Mouse (Mus musculus) spleen, embryonic (tissue): ENCODE data around the gene Gm12666.
"Not testable (repeated sequence)": the region's sequence is repeated elsewhere in the genome, so short reads cannot be mapped to it uniquely, and the experiment has no call there.

ENCODE experiments used
- CTCF ChIA-PET: fragments of 350-600 bp; sonication (Branson Sonifier 250); formaldehyde crosslinking; loops from one replicate; lab custom pipeline; 2022; lab: Charles Lee

The Gm12666 gene

DNA sequence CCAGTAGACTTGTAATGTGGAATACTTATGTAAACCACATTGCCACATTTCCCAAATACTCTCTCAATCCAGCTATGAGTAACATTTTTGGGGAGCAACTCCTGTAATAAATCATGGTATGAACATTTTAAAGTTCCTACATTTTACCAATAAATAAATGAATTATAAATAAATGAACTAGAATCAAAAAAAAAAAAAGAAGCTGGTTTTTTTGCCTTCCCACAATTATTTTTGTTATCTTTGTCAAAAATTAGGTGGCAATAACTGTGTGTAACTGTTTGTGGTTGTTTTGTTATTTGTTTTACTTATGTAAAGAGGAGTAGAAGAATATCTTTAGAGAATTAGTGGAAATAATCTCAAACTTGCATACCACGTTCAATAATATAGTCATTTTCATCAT is at the start of gene Gm12666:
TSS of gene Gm12666 (minus strand) at position 101 of the 400 bp plus-strand sequence.
- CTCF ChIA-PET = not testable (repeated sequence)

DNA sequence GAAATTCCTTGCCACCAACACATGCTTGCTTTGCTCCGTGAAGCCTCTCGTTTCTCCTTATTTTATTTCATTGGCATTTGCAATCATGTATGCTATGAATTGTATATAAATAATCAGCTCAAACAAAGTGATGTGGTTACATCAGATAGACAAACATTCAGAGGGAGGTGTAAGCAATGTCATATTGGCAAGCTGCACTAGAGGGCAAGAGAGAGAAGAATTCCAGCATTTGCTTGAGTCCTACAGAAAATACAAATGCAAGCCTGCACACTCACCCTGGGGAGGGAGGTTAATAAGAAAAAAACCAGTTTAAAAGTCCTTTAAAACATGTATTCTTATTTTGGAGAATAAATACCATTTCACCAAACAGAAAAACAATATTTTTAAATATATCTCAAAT is 34.8 kb upstream of the Gm12666 start:
- CTCF ChIA-PET = no interaction called here

DNA sequence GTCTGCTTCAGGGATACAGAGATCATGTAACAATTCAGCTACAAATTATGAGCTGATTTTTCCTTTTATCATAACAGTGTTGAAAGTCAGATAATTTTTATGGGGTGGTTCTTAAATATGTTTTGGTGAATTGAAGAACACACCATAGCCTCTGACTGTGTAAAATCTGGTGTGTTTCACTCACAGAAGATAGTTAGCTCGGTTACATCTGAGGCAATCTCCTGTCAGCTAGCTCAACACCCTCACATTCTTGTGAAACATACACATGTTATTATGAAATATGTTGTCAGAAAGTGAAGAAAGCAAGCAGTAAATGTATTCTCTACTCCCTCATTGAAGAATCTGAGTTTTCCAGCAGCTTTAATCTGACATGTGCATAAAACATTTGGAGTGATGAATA is 24.7 kb upstream of the Gm12666 start:
- CTCF ChIA-PET = no interaction called here

DNA sequence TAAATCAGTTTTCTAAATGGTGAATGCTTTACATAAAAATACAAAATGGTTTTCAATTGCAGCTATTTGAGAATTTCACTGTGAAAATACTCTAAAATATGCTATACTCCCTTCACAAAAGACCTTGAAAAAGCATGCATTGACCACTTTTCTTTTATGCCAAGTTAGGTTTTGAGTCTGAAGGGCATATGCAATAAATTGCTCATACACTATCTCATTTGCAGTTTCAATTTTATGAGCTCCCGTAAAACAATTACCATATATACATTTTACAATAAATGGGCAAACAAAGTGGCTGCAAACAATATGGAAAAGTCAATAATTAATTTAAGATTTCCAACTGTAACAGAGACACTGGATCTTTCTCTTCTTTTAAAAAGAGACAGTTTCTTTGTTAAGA is 38.9 kb downstream of the Gm12666 start:
- CTCF ChIA-PET = no interaction called here

DNA sequence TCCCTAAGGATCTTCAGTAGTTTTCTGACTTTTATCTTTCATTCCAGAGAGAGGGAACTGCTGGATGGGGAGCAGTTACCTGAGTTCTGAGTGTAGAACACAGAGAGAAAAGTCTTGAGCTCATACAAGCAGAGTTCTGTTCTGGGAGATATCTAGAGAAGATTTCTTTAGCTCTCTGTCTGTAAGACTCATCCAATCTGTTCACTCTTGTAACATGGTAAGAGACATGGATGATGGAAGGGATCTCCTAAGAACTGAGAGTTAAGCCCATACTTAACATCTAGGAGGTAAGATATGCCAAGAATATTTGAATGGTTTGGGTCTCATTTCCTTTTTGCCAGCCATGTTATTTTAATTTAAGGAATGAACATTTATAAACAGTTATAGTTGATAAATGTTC is 44.4 kb downstream of the Gm12666 start, which contains the start of gene Izumo3:
TSS of gene Izumo3 (minus strand) at position 101 of the 400 bp plus-strand sequence.
- CTCF ChIA-PET = no interaction called here
